Mouse (Mus musculus): ENCODE data around the gene Camk2d. TPM values are rescaled to one million over a fixed set of nuclear protein-coding genes. Genes with fewer than 3 reads are reported as not detected.

Gene Camk2d
- polyA plus RNA-seq, 1 experiment = 88.5 TPM

GRCm38 (mm10) chr3:126612748-126613509 is 16.8 kb downstream of the Camk2d start:
- no peak for DNase-seq (ENCODE audit: low read depth)

DNA sequence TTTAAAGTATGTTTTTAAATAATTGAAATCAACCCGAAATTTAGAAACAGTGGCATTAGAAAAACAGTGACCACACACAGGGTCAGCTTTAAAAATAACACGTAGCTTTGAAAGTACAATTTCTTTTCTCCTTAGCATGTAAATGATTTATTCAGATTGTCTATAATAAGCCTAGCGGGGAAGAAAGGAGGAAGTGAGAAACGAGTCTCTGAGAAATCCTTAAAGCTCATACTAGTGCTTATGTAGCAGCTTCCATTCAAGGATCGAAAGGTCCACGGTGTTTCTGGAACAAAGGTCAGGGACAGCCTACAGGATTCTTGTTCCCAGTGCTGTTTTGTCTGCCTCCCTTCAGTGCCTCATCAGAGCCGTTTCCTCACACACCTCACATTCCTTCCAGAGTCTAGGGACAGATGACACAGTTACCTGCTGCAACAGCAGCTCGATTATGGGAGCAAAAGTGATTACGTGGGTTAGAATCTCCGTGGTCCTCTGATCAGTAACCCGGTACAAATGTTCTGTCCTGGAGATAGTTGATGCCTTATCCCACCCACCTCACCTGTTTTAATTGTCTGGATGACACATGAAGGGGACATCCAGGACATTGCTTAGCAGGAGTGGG is 17.5 kb downstream of the Camk2d start:
- DNase-seq (ENCODE audit: low read depth) = no peak

DNA sequence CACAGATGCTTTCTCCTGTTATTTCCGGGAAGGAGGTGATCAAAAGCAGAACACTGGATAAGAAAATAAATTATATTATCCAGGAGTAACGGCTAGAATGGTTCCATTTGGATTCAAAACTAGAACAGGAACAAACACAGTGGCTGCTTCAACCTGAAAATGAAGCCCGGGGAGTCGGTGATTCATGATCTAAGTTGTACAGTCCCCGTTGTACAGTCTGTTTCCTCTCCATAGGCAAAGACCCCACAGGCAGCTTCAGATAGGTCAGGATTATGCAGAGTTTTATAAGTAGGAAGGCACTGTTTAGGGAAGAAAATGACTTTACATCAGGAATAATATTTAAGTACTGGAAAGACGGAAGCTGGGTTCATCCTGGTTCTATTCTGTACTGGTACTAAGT is 19.2 kb downstream of the Camk2d start:
- no peak for DNase-seq (ENCODE audit: low read depth)

- DNase-seq (ENCODE audit: low read depth) = no peak
Measured at GRCm38 (mm10) chr3:126620152-126620551, 24.1 kb downstream of the Camk2d start.

- no peak for DNase-seq (ENCODE audit: low read depth)
Measured at GRCm38 (mm10) chr3:126622509-126622908, 26.4 kb downstream of the Camk2d start.

DNA sequence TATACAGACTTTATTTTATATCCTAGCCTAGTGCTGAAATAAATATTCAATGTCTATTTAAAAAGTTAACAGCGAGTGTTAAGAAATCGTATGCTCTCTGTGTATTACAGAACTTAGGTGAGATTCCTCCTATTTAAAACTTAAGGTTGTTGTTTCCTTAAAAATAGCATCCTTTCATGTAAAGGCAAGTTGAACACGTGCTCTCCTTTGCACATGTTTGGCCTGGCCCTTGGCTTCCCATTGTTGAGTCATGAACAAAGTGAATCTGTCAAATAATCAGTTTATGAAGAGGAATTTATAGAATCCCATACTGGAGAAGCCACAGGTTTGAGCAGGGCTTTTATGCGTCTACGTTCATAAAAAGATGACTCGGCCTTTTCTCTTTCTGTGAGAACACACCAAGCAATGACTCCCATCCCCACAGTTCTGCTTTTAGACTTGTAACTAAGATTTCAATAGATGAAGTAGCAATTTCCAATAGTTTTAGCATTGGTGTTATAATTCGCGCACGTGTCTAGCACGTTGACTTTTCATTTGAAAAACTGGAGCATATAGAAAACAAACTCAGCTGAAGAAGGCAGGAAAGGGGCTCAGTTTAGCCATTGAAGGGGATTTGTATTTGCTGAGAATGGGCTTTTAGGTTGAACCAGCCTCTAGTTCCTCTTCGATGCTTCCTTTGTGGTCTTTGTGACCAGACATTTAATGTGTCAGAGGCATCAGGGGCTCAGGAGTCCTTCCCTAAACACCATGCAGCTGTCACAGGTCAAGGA is 29.1 kb downstream of the Camk2d start:
- no peak for DNase-seq (ENCODE audit: low read depth)

DNA sequence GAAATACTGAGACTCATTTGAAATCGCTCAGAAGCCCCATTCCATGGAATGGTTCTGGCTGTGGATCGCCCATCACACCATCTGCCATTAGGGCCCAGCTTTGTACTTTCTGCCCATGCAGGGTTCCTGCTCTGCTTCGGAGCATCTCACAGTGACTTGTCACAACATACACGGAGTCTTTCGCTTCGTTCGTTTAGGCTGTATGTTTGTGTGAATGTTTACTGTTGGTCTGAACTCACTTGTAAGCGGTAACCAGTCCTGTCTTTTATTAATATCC is 29.6 kb downstream of the Camk2d start:
- DNase-seq (ENCODE audit: low read depth) = no peak

DNA sequence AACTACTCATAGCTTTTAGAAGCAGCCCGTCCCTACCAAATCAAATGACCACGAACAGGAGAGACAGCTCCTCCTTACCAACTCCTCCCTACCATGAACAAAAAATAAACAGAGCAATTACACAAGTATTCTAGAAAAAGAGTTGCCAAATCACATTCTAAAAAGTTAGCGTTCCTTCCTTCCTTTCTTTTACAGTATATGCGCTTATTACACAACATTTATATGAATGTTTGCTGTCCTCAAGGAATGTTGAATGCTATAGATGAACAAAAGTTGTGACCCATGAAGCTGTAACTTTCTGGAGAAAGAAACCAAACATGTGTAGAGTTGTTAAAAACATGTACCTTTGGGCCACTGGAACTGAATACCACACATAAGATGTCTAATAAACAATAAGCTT is 31.9 kb downstream of the Camk2d start:
- no peak for DNase-seq (ENCODE audit: low read depth)

DNA sequence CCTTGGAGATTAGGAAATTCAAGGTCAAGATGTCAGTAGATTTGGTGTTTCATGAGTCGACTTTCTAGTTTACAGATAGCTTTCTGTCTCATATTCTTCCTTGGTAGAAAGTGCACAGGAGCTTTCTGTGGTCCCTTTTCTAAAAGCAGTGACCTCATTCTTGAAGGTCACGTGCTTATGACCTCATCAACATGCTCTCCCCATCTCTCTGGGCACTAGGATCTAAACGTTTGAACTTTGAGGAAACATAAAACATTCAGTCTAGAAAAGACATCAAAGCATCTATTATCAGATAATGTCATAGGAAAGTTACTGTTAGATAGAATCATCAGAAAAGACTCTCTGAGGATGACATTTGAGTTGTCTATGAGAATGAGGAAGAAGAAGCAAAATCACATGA is 32.3 kb downstream of the Camk2d start:
- DNase-seq (ENCODE audit: low read depth) = no peak

GRCm38 (mm10) chr3:126629040-126629439 is 32.9 kb downstream of the Camk2d start:
- no peak for DNase-seq (ENCODE audit: low read depth)

DNA sequence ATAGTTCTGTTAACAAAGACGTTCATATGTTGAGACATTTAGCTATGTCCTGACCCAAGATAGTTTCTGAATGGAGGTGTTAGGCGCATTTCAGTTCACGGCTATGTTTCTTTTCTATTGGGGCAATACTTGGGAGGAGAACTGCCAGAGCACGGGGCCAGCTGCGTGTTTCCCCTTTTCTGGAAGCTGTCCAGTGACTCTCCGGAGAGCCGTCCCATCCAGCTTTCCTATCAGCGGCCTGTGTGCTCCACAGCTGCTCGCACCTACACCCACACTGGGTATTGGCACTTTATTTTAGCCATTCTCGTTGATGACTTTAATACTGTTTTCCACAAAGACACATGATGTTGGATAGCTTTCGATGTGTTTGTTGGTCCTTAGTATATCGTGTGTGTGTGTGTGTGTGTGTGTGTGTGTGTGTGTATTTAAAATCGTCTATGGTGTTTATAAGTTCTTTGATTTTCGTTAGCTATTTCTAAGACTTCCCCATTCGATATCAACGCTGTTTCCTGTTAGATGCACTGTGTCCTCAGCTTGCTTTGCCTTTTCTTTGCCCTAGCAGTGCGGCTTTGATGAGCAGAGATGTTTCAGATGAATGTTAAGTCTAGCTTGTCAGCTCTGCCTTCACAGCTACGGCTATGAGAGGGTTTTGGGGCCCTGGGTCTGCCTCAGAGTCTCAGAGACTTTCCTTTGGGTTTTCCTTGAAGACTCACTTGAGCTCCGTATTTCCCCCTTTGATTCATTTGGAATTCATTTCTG is 34.2 kb downstream of the Camk2d start:
- no peak for DNase-seq (ENCODE audit: low read depth)

DNA sequence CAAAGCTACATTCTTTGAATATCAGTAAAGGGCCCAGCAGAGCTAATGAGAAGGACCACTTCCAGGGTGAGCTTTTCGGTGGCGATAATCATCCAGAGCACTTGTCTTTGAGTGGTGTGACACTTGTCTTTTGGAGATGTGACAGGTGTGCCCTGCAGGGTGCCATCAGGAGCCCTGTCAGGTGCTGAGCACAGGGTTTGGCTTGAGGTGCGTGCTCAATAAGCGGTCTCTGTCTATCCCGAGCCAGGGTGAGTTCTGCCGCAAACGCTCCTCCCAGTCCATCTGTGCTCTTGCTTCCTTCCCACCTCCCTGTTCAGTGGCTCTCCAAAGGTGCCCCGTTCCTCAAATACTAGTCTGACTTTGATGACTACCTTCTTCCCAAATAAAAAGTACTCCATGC is 35.5 kb downstream of the Camk2d start:
- DNase-seq (ENCODE audit: low read depth) = no peak

- DNase-seq (ENCODE audit: low read depth) = no peak
Measured at GRCm38 (mm10) chr3:126632580-126632979, 36.5 kb downstream of the Camk2d start.

DNA sequence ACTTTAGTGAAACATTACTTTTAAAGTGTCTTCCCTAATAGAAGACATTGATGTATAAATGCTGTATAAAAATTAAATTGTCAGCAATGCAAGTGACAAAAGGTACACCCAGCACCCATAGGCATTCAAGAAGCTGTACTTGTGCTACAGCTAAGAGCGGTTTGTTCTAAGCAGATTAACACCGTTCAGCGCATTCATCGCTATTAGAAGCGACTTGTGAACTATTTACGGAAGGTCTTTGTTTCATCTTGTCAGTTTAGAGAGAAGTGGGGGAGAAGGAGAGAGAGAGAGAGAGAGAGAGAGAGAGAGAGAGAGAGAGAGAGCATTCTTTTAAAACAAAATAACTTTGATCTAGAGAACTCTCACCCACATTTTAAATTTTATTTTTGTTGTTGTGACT is 38.1 kb downstream of the Camk2d start:
- no peak for DNase-seq (ENCODE audit: low read depth)

GRCm38 (mm10) chr3:126638259-126638658 is 42.2 kb downstream of the Camk2d start:
- no peak for DNase-seq (ENCODE audit: low read depth)

GRCm38 (mm10) chr3:126639098-126639513 is 43.0 kb downstream of the Camk2d start:
- DNase-seq (ENCODE audit: low read depth) = no peak

- no peak for DNase-seq (ENCODE audit: low read depth)
Measured at GRCm38 (mm10) chr3:126640443-126641251, 44.5 kb downstream of the Camk2d start.

DNA sequence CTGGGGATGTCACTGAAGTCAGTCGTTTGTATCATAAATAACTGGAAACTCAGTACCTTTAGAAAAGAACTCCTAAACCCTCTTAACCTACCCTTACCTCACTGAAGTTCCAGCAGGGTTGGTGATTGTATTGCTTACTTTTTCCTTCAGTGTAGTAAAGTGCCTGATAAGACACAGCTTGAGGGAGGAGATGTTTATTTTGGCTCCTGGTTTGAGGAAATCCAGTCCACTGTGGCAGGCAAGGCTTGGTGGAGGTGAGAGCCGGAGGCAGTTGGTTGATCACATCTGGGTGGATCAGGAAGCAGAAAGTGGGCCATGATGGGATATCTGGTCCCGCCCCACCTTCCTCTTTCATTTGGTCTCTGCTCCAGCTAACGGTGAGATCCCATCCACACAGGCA is 45.3 kb downstream of the Camk2d start:
- no peak for DNase-seq (ENCODE audit: low read depth)

DNA sequence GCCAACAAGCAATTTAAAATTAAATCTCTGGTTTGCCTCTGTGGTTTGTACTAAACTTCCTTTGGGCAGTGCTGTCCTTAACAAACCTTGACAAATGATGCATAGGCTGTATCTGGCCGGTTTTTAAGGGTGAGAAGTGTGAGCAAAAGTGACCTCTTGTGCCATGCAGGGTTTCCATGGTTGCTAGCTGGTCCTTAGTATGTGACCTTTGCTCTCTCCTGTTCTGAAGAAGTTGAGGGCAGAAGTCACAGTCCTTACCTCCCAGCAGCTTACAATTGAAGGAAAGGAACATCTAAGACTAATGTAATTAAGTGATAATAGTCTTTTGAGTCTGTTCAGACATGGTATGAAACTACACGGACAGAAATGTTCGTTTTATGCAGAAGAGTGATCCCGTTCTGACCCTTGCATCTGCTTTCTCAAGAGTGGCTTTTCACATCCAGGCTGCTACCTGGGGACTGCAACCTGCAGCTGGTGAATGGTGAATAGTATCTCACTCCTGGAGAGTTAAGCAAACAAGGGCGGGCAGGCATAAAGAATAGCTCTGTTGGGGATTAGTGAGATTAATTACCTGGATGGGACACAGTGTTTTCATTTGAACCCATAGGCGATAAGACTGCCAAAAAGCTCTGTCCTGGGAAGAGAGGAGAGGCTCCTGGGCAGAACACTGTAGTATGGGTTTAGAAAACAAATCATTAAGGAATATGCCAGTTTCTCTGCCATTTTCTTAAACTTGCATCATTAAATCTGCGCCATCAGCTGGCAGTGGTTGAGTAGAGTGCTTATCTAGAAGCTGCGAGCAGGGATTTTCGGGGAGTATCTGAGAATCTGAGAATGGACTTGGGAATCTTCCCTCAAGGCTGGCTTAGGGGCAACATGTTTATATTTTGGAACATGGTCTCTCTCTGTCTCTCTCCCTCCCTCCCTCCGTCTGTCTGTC is 47.2 kb downstream of the Camk2d start:
- peak; percentile 81 for DNase-seq (ENCODE audit: low read depth)

- no peak for DNase-seq (ENCODE audit: low read depth)
Measured at GRCm38 (mm10) chr3:126650332-126650731, 54.2 kb downstream of the Camk2d start.

All from gonadal fat pad, adult 2 months (tissue).